Mouse (Mus musculus): Measurements from ENCODE around the gene Gm20479.

GRCm38 (mm10) chr7:27328161-27328560 is 29.1 kb downstream of the Gm20479 start:
- TF ChIP-seq CTCF (IDR thresholded peaks at IDR 0.05; ENCODE audit: borderline replicate concordance, extremely low read depth, insufficient read depth, insufficient read length) (no peak), POLR2A (IDR thresholded peaks at IDR 0.05; ENCODE audit: borderline replicate concordance, extremely low read depth, insufficient read depth, insufficient read length, poor library complexity, severe bottlenecking) (no peak)
